Mouse (Mus musculus) cerebellum, adult 2 months (tissue): Measurements from ENCODE around the gene Olfr1466. TPM values are rescaled to one million over a fixed set of nuclear protein-coding genes. Genes with fewer than 3 reads are reported as not detected.

ENCODE experiments used
- DNase-seq, 2 experiments: peaks; one replicate each; pipeline ENCODE4 v3.0.0; 2021
- H3K27ac ChIP-seq: fragments of 200-500 bp; 2 replicates; pipeline ENCODE4 v1.5.1; 2012; ENCODE audit warnings: low read length, control low read depth, inconsistent platforms; ENCODE audit not compliant: insufficient read depth
- H3K27me3 ChIP-seq: fragments of 200-500 bp; 2 replicates; pipeline ENCODE4 v1.6.1; 2012; ENCODE audit warnings: inconsistent platforms, mild to moderate bottlenecking, low read length, moderate library complexity; ENCODE audit not compliant: control insufficient read depth, insufficient read depth
- H3K4me1 ChIP-seq: fragments of 200-500 bp; 2 replicates; pipeline ENCODE4 v1.6.1; 2011; ENCODE audit warnings: low read length; ENCODE audit not compliant: control insufficient read depth, insufficient read depth
- H3K4me3 ChIP-seq: fragments of 200-500 bp; replicated peaks from 2 replicates; pipeline ENCODE3; 2011; ENCODE audit warnings: mild to moderate bottlenecking, low read depth, low read length, control low read depth; ENCODE audit not compliant: insufficient read depth
- CTCF ChIP-seq: fragments of 200-500 bp; IDR thresholded peaks from 2 replicates; pipeline ENCODE4 v1.5.1; 2011; ENCODE audit warnings: low read depth, mild to moderate bottlenecking, control low read depth, low read length, moderate library complexity, borderline replicate concordance; ENCODE audit not compliant: insufficient read depth
- POLR2A ChIP-seq: fragments of 200-500 bp; IDR thresholded peaks from 2 replicates; pipeline ENCODE4 v1.6.1; 2011; ENCODE audit warnings: low read length, control low read depth, borderline replicate concordance; ENCODE audit not compliant: insufficient read depth
- WGBS: fragments of 180-500 bp; shearing (Covaris S2); methylation state at CpG from one replicate; pipeline ENCODE4 v1.1.7; 2018; 5-methylcytosine and 5-hydroxymethylcytosine counted together
- polyA plus RNA-seq: library from polyadenylated mRNA; depleted of rRNA; stranded (reverse); fragments of >200 nt; gene quantifications from 2 replicates; pipeline ENCODE4 v1.2.3, GENCODE M21; 2012; rRNA removed

Olfr1466 gene
- not detected in 2 replicates for polyA plus RNA-seq

DNA sequence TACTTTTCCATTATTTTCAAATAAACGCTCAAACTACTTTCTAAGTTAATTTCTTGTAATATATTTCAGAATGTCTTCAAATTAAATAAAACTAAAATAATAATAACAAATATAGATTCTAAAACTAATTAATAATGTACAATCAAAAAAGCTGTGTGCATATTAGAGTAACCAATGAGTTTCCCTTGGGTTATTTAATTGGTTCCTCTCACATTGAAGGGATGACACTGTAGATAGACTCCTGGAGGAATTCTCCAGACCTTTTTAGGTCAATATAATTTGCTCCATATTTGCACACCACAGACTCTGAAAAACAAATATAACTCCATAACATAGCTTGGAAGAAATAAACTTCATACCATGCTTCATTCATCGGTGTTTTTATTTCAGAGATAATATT lies at the start of gene Olfr1466:
Gene Olfr1466, plus strand, starts transcription at position 301 of the 400 bp plus-strand sequence.
- TF ChIP-seq CTCF: no peak
- no peak for TF ChIP-seq POLR2A
- no peak for DNase-seq
- Histone ChIP-seq H3K4me3 (no peak within 1 kb of the TSS), H3K27me3 (no peaks in the 10 kb centered on the region), H3K4me1 (no peaks in the 10 kb centered on the region), H3K27ac (no peak within 1 kb of the TSS)
- WGBS: 80% methylated on average over 2 of the region's 2 CpGs

DNA sequence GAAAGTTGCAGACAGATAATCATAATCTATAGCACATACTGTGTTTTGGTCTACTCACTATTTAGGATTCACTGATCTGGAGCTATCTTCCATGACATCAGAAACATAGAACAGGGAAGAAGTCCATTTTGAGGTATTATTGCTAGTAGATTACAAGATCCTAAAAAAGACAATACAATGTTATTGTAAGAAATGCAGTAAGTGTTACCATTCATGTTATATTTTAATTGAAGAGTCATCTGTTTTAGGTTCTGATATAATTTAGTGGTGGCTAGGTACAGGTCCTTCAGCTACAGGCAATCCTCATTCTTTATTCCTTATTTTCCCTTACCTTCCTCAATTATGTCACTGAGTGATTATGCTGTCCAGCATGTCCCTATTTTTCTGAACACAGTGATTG lies 23.2 kb upstream of the Olfr1466 start, which contains the start of gene Olfr1465:
Gene Olfr1465, minus strand, starts transcription at position 101 of the 400 bp plus-strand sequence.
- H3K27ac ChIP-seq: no peak within 1 kb of the TSS
- no peak for DNase-seq
- TF ChIP-seq POLR2A (no peak), CTCF (no peak)
- no peak within 1 kb of the TSS for H3K4me3 ChIP-seq
- H3K27me3 ChIP-seq: no peaks in the 10 kb centered on the region
- no peaks in the 10 kb centered on the region for H3K4me1 ChIP-seq

DNA sequence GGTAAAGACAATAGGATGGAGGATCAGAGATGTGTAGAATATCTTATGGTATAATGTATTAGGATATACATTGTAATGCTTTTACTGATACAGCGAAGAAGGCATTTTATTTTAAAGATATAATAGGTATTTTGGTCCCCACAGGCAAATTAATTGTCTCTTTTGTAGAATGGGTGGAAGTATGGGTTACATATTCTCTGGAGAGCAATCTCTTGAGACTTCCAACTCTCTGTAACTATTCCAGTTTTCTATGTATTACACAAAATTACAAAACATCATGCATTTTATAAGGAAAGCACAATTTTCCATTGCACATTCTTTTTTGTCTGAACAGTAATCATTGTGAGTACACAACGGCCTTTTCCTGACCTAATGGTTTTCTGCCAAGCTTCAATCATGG lies 23.3 kb downstream of the Olfr1466 start, which contains the start of gene Olfr1467:
Gene Olfr1467, plus strand, starts transcription at position 301 of the 400 bp plus-strand sequence.
- 45% methylated on average over 2 of the region's 2 CpGs for WGBS
- Histone ChIP-seq H3K27ac (no peak within 1 kb of the TSS), H3K4me3 (no peak within 1 kb of the TSS), H3K27me3 (no peaks in the 10 kb centered on the region), H3K4me1 (no peaks in the 10 kb centered on the region)
- TF ChIP-seq POLR2A (no peak), CTCF (no peak)
- no peak for DNase-seq

Other genes with a start within 250 kb of the Olfr1466 start
- not detected in 2 replicates for gene Olfr1457, start 241.0 kb upstream of the Olfr1466 start, polyA plus RNA-seq
- not detected in 2 replicates for gene Olfr1458, start 232.1 kb upstream of the Olfr1466 start, polyA plus RNA-seq
- gene Olfr1459, start 189.3 kb upstream of the Olfr1466 start, polyA plus RNA-seq: not detected in 2 replicates
- gene Olfr1461, start 175.9 kb upstream of the Olfr1466 start, polyA plus RNA-seq: not detected in 2 replicates
- not detected in 2 replicates for gene Olfr1462, start 153.1 kb upstream of the Olfr1466 start, polyA plus RNA-seq
- gene Olfr1463, start 107.5 kb upstream of the Olfr1466 start, polyA plus RNA-seq: not detected in 2 replicates
- gene Olfr1465, start 23.3 kb upstream of the Olfr1466 start, polyA plus RNA-seq: not detected in 2 replicates
- not detected in 2 replicates for gene Olfr1467, start 23.4 kb downstream of the Olfr1466 start, polyA plus RNA-seq
- not detected in 2 replicates for gene Olfr1469, start 69.0 kb downstream of the Olfr1466 start, polyA plus RNA-seq
- gene Olfr1471, start 104.5 kb downstream of the Olfr1466 start, polyA plus RNA-seq: not detected in 2 replicates
- gene Olfr1472, start 117.2 kb downstream of the Olfr1466 start, polyA plus RNA-seq: not detected in 2 replicates
- not detected in 2 replicates for gene Olfr1474, start 130.7 kb downstream of the Olfr1466 start, polyA plus RNA-seq
- gene Olfr1475, start 141.3 kb downstream of the Olfr1466 start, polyA plus RNA-seq: not detected in 2 replicates
- not detected in 2 replicates for gene Olfr1477, start 161.7 kb downstream of the Olfr1466 start, polyA plus RNA-seq
- gene Olfr1480, start 189.1 kb downstream of the Olfr1466 start, polyA plus RNA-seq: not detected in 2 replicates
- not detected in 2 replicates for gene Olfr1484, start 244.6 kb downstream of the Olfr1466 start, polyA plus RNA-seq